In genomic region chr2:158408997-158409594, GRCm38 (mm10) we compare ENCODE assay signal across 8 mouse cellular contexts. TPM values are rescaled to one million over a fixed set of nuclear protein-coding genes. Genes with fewer than 3 reads are reported as not detected.
DNase-seq lines count a peak whose midpoint lies in the region; ATAC-seq and TF ChIP-seq lines count a peak whose summit lies in the region.

No protein-coding gene starts in this region.

- H3K27me3 ChIP-seq in kidney, embryonic 16.5 days (ENCODE audit: insufficient read depth, low read length), result no peaks in the 10 kb centered on the region
- no peaks in the 10 kb centered on the region for H3K27me3 ChIP-seq in embryonic facial prominence, embryonic 11.5 days (ENCODE audit: control insufficient read depth, insufficient read depth, low read length)
- no peaks in the 10 kb centered on the region for H3K27me3 ChIP-seq in intestine, embryonic 16.5 days (replicated peaks; ENCODE audit: control insufficient read depth, insufficient read depth, low read length)
- H3K27me3 ChIP-seq in neural tube, embryonic 12.5 days (replicated peaks), result no peaks in the 10 kb centered on the region
- H3K27me3 ChIP-seq in thymus, adult 2 months (ENCODE audit: control insufficient read depth, insufficient read depth, low read length), result no peaks in the 10 kb centered on the region

- no peak for TF ChIP-seq CTCF in thymus, adult 2 months (IDR thresholded peaks at IDR 0.05; ENCODE audit: borderline replicate concordance, control insufficient read depth, extremely low read depth, insufficient read depth, low read length, poor library complexity)

- peak overlapping the region; percentile 89 for H3K4me3 ChIP-seq in kidney, embryonic 16.5 days (ENCODE audit: low read length)
- peak overlapping the region; percentile 88 for H3K4me3 ChIP-seq in embryonic facial prominence, embryonic 11.5 days (ENCODE audit: low read depth, low read length)
- H3K4me3 ChIP-seq in intestine, embryonic 16.5 days (ENCODE audit: low read length), result peak overlapping the region; percentile 49
- H3K4me3 ChIP-seq in neural tube, embryonic 12.5 days, result peak overlapping the region; percentile 90; the same call in 1 of the 2 replicates
- H3K4me3 ChIP-seq in thymus, adult 2 months (ENCODE audit: control insufficient read depth, insufficient read depth, low read length), result no peak overlapping the region

- no peaks in the 10 kb centered on the region for H3K9me3 ChIP-seq in kidney, embryonic 16.5 days (ENCODE audit: low read length)
- no peaks in the 10 kb centered on the region for H3K9me3 ChIP-seq in embryonic facial prominence, embryonic 11.5 days (replicated peaks; ENCODE audit: control insufficient read depth, low read length)
- H3K9me3 ChIP-seq in intestine, embryonic 16.5 days (ENCODE audit: control insufficient read depth, low read length), result no peaks in the 10 kb centered on the region
- H3K9me3 ChIP-seq in neural tube, embryonic 12.5 days, result no peaks in the 10 kb centered on the region

- TF ChIP-seq POLR2A in thymus, adult 2 months (IDR thresholded peaks at IDR 0.05; ENCODE audit: control insufficient read depth, extremely low read depth, insufficient read depth, low read length, poor library complexity), result no peak

- DNase-seq in kidney, postnatal 14 days, result no peak
- no peak for DNase-seq in embryonic facial prominence, embryonic 11.5 days (ENCODE audit: low spot score)
- no peak for DNase-seq in thymus, adult 2 months
- no peak for DNase-seq in layer of hippocampus, postnatal 14 days (ENCODE audit: low spot score in 2 of 2)
- DNase-seq in cerebellum, postnatal 14 days, result no peak

- H3K4me1 ChIP-seq in kidney, embryonic 16.5 days (ENCODE audit: insufficient read depth, low read length), result peaks cover 12% of the 10 kb centered on the region
- no peaks in the 10 kb centered on the region for H3K4me1 ChIP-seq in embryonic facial prominence, embryonic 11.5 days (ENCODE audit: control insufficient read depth, insufficient read depth, low read length)
- peaks cover 11% of the 10 kb centered on the region for H3K4me1 ChIP-seq in intestine, embryonic 16.5 days (ENCODE audit: control insufficient read depth, insufficient read depth, low read length)
- H3K4me1 ChIP-seq in neural tube, embryonic 12.5 days, result peaks cover 13% of the 10 kb centered on the region
- peaks cover 7% of the 10 kb centered on the region for H3K4me1 ChIP-seq in thymus, adult 2 months (replicated peaks; ENCODE audit: control insufficient read depth, insufficient read depth, low read length)

- 19% methylated on average over 14 of the region's 14 CpGs for WGBS in kidney, embryonic 16.5 days
- 27% methylated on average over 14 of the region's 14 CpGs for WGBS in embryonic facial prominence, embryonic 11.5 days
- 16% methylated on average over 14 of the region's 14 CpGs for WGBS in intestine, embryonic 16.5 days
- 27% methylated on average over 14 of the region's 14 CpGs for WGBS in neural tube, embryonic 12.5 days
- 48% methylated on average over 14 of the region's 14 CpGs for WGBS in thymus, adult 2 months

- peak; percentile 5; the same call in 1 of the 2 replicates for ATAC-seq in kidney, embryonic 16.5 days (ENCODE audit: low FRiP score, low TSS enrichment)
- no peak; the same call in 1 of the 2 replicates for ATAC-seq in embryonic facial prominence, embryonic 11.5 days (replicated peaks; ENCODE audit: insufficient number of reproducible peaks, low FRiP score, low TSS enrichment, low read depth)
- peak; percentile 4; the same call in 1 of the 2 replicates for ATAC-seq in intestine, embryonic 16.5 days
- ATAC-seq in neural tube, embryonic 12.5 days (ENCODE audit: low FRiP score, low read depth), result peak; percentile 89

- H3K27ac ChIP-seq in kidney, embryonic 16.5 days (ENCODE audit: low read length), result no peak overlapping the region
- no peak overlapping the region for H3K27ac ChIP-seq in embryonic facial prominence, embryonic 11.5 days (replicated peaks; ENCODE audit: low read depth, low read length)
- H3K27ac ChIP-seq in intestine, embryonic 16.5 days (ENCODE audit: low read length), result no peak overlapping the region
- H3K27ac ChIP-seq in neural tube, embryonic 12.5 days, result no peak overlapping the region
- H3K27ac ChIP-seq in thymus, adult 2 months (ENCODE audit: control insufficient read depth, insufficient read depth, low read length), result no peak overlapping the region

- no peaks in the 10 kb centered on the region for H3K36me3 ChIP-seq in kidney, embryonic 16.5 days (ENCODE audit: insufficient read depth, low read length)
- no peaks in the 10 kb centered on the region for H3K36me3 ChIP-seq in embryonic facial prominence, embryonic 11.5 days (replicated peaks; ENCODE audit: control insufficient read depth, insufficient read depth, low read depth, low read length)
- no peaks in the 10 kb centered on the region for H3K36me3 ChIP-seq in intestine, embryonic 16.5 days (ENCODE audit: control insufficient read depth, insufficient read depth, low read length)
- no peaks in the 10 kb centered on the region for H3K36me3 ChIP-seq in neural tube, embryonic 12.5 days
- no peaks in the 10 kb centered on the region for H3K36me3 ChIP-seq in thymus, adult 2 months (ENCODE audit: control insufficient read depth, insufficient read depth, low read length)

- H3K4me2 ChIP-seq in kidney, embryonic 16.5 days (replicated peaks; ENCODE audit: low read depth, low read length), result peak overlapping the region; percentile 60
- peak overlapping the region; percentile 30 for H3K4me2 ChIP-seq in embryonic facial prominence, embryonic 11.5 days (ENCODE audit: low read depth, low read length)
- peak overlapping the region; percentile 69 for H3K4me2 ChIP-seq in intestine, embryonic 16.5 days (ENCODE audit: low read depth, low read length)
- peak overlapping the region; percentile 60 for H3K4me2 ChIP-seq in neural tube, embryonic 12.5 days (replicated peaks)

- H3K9ac ChIP-seq in kidney, embryonic 16.5 days (replicated peaks; ENCODE audit: low read length), result peak overlapping the region; percentile 58
- no peak overlapping the region for H3K9ac ChIP-seq in embryonic facial prominence, embryonic 11.5 days (replicated peaks; ENCODE audit: low read length)
- peak overlapping the region; percentile 65 for H3K9ac ChIP-seq in intestine, embryonic 16.5 days (ENCODE audit: low read depth, low read length)
- H3K9ac ChIP-seq in neural tube, embryonic 12.5 days, result no peak overlapping the region

RNA-seq across cellular contexts. Expression of gene Ralgapb, which starts 0.6 kb away (rescaled TPM):
- polyA plus RNA-seq in kidney, embryonic 16.5 days (2015; fragmentation: Nextera tagmentation; extraction: Ambion mirVana), result 13.7 and 15.9 TPM in 2 replicates
- polyA plus RNA-seq in embryonic facial prominence, embryonic 11.5 days (2014; fragmentation: Nextera tagmentation; extraction: Ambion mirVana), result 20.4 and 20.6 TPM in 2 replicates
- polyA plus RNA-seq in intestine, embryonic 16.5 days (2015; fragmentation: Nextera tagmentation; extraction: Ambion mirVana), result 7.5 and 9.4 TPM in 2 replicates
- 21.2 and 25.2 TPM in 2 replicates for polyA plus RNA-seq in neural tube, embryonic 12.5 days (2016; fragmentation: Nextera tagmentation; extraction: Ambion mirVana)
- polyA plus RNA-seq in thymus, adult 2 months (2012; rRNA removed), result 43.8 and 47.8 TPM in 2 replicates
- total RNA-seq in layer of hippocampus, postnatal 14 days (2021), result 10 to 100 TPM; 78.6 to 80.4 TPM

RNA-seq across cellular contexts. Expression of gene Snhg11, which starts 33.7 kb away (rescaled TPM):
- polyA plus RNA-seq in kidney, embryonic 16.5 days (2015; fragmentation: Nextera tagmentation; extraction: Ambion mirVana), result 3.4 and 8.9 TPM in 2 replicates
- 6.9 and 8.0 TPM in 2 replicates for polyA plus RNA-seq in embryonic facial prominence, embryonic 11.5 days (2014; fragmentation: Nextera tagmentation; extraction: Ambion mirVana)
- polyA plus RNA-seq in intestine, embryonic 16.5 days (2015; fragmentation: Nextera tagmentation; extraction: Ambion mirVana), result 4.6 and 5.7 TPM in 2 replicates
- 204 and 207 TPM in 2 replicates for polyA plus RNA-seq in neural tube, embryonic 12.5 days (2016; fragmentation: Nextera tagmentation; extraction: Ambion mirVana)
- 9.3 and 16.1 TPM in 2 replicates for polyA plus RNA-seq in thymus, adult 2 months (2012; rRNA removed)
- total RNA-seq in layer of hippocampus, postnatal 14 days (2021), result 100 to 1,000 TPM; 427 to 584 TPM

Comparison
In these comparisons a context has a peak if more than half of its experiments do, and no peak if none do; other contexts are left out.
1. H3K9ac ChIP-seq: peak in kidney, embryonic 16.5 days (single experiment) and intestine, embryonic 16.5 days (single experiment); none in embryonic facial prominence, embryonic 11.5 days (single experiment) and neural tube, embryonic 12.5 days (single experiment).
2. RNA of gene Snhg11, which starts 33.7 kb away (polyA plus RNA-seq): 204 to 207 TPM in neural tube, embryonic 12.5 days; 9.3 to 16.1 TPM in thymus, adult 2 months, 6.9 to 8.0 TPM in embryonic facial prominence, embryonic 11.5 days, 4.6 to 5.7 TPM in intestine, embryonic 16.5 days and 3.4 to 8.9 TPM in kidney, embryonic 16.5 days; every median in the first group is over 10 times any median in the second.
3. Peak in every context shown above with its lines, with median percentiles within 50 percentile points of each other: H3K4me2 ChIP-seq.